17 mouse cellular contexts compared by ENCODE assay signal in the genomic region with DNA sequence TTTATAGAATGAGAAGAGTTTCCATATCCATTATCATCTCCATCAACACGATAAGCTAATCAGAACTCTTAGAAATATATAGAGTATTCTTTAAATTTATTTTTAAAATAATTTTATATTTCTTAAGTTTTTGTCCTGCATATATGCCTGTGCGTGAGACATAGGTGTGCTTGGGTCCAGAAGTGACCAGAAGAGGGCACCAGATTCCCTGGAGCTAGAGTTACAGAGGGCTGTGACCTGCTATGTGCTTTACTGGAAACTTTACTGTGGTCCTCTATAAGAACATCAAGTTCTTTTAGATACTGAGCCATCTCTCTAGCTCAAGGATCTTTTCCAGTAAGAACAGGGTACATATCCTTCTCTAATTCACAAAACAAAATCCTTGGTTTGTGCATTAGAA. TPM values are rescaled to one million over a fixed set of nuclear protein-coding genes. Genes with fewer than 3 reads are reported as not detected.
DNase-seq lines count a peak whose midpoint lies in the region; ATAC-seq and TF ChIP-seq lines count a peak whose summit lies in the region.
"Had no signal": no experiment of that assay in that cellular context is flagged by ENCODE, and none has a peak within 500 bp of the region (broad histone marks: within the 10 kb centered on the region; RNA-seq: fewer than 3 reads in every experiment).

No protein-coding gene starts in this region.

- no peaks in the 10 kb centered on the region; the same call in 1 of the 2 replicates for H3K79me2 ChIP-seq in liver, adult 2 months (ENCODE audit: control insufficient read depth, insufficient read depth, low read length)
- no peaks in the 10 kb centered on the region for H3K79me2 ChIP-seq in CH12.LX (replicated peaks; ENCODE audit: control insufficient read depth, extremely low read depth, insufficient read depth, poor library complexity, severe bottlenecking)

- dilution Hi-C loops in CH12.LX (cut with MboI; ENCODE audit: extremely low pct_ligation_motif_present, extremely low pct_unique_long_range_greater_than_20kb, low sequenced_read_pairs) = no loop called here

- no peaks in the 10 kb centered on the region for H3K4me1 ChIP-seq in liver, adult 2 months (ENCODE audit: control insufficient read depth, insufficient read depth, low read length)
- H3K4me1 ChIP-seq in liver, embryonic 12.5 days = no peaks in the 10 kb centered on the region
- no peaks in the 10 kb centered on the region for H3K4me1 ChIP-seq in CH12.LX (ENCODE audit: control insufficient read depth in 1 of 2, insufficient read depth in 2 of 2)
- H3K4me1 ChIP-seq in liver, postnatal 0 days (ENCODE audit: insufficient read depth) = no peaks in the 10 kb centered on the region
- H3K4me1 ChIP-seq: embryonic facial prominence, embryonic 12.5 days; forebrain, embryonic 10.5 days; liver, embryonic 15.5 days had no signal

- H3K4me3 ChIP-seq in liver, adult 2 months (ENCODE audit: insufficient read depth, low read depth, low read length) = no peak overlapping the region
- no peak overlapping the region for H3K4me3 ChIP-seq in liver, embryonic 12.5 days
- no peak overlapping the region for H3K4me3 ChIP-seq in CH12.LX (replicated peaks in 1 of 3; ENCODE audit: low read depth in 2 of 3, low read length in 2 of 3, poor library complexity in 1 of 3)
- no peak overlapping the region for H3K4me3 ChIP-seq in liver, postnatal 0 days (ENCODE audit: low read depth, low read length)
- H3K4me3 ChIP-seq: embryonic facial prominence, embryonic 12.5 days; forebrain, embryonic 10.5 days; gastrocnemius, adult 2 months; liver, embryonic 15.5 days had no signal

- 69% methylated on average over 2 of the region's 2 CpGs for WGBS in liver, adult 2 months
- 46% methylated on average over 2 of the region's 2 CpGs for WGBS in liver, embryonic 12.5 days (ENCODE audit: insufficient replicate concordance)
- WGBS in liver, postnatal 0 days (ENCODE audit: insufficient replicate concordance) = 63% methylated on average over 2 of the region's 2 CpGs

- H3K27ac ChIP-seq in liver, adult 2 months (replicated peaks; ENCODE audit: insufficient read depth, low read depth, low read length) = no peak overlapping the region
- H3K27ac ChIP-seq in liver, embryonic 12.5 days = no peak overlapping the region
- no peak overlapping the region for H3K27ac ChIP-seq in CH12.LX (ENCODE audit: insufficient read depth, low read depth)
- H3K27ac ChIP-seq in liver, postnatal 0 days (ENCODE audit: low read depth) = no peak overlapping the region
- H3K27ac ChIP-seq: embryonic facial prominence, embryonic 12.5 days; forebrain, embryonic 10.5 days; gastrocnemius, adult 2 months; liver, embryonic 15.5 days had no signal

- peak; percentile 52 for TF ChIP-seq RAD21 in CH12.LX (IDR thresholded peaks at IDR 0.05; ENCODE audit: low read depth, low read length)

- H3K9ac ChIP-seq in liver, adult 2 months (ENCODE audit: low read depth, low read length) = no peak overlapping the region
- no peak overlapping the region for H3K9ac ChIP-seq in liver, embryonic 12.5 days
- H3K9ac ChIP-seq in CH12.LX (ENCODE audit: insufficient read depth, low read depth) = no peak overlapping the region
- no peak overlapping the region for H3K9ac ChIP-seq in liver, postnatal 0 days (replicated peaks)
- H3K9ac ChIP-seq: embryonic facial prominence, embryonic 12.5 days; liver, embryonic 15.5 days had no signal

- no peak for ATAC-seq in liver, embryonic 12.5 days
- ATAC-seq in liver, postnatal 0 days = no peak

- no peak for TF ChIP-seq POLR2A in liver, adult 2 months (IDR thresholded peaks at IDR 0.05; ENCODE audit: extremely low read depth, insufficient read depth, low read length)
- TF ChIP-seq POLR2A in CH12.LX (IDR thresholded peaks at IDR 0.05; ENCODE audit: low read depth, low read length) = no peak

- no peak for TF ChIP-seq EP300 in CH12.LX (IDR thresholded peaks at IDR 0.05; ENCODE audit: low read length)
- no peak for TF ChIP-seq EP300 in liver, postnatal 0 days (IDR thresholded peaks at IDR 0.05; ENCODE audit: low read depth)

- H3K36me3 ChIP-seq in liver, adult 2 months (ENCODE audit: control insufficient read depth, insufficient read depth, low read length) = peaks cover 26% of the 10 kb centered on the region
- no peaks in the 10 kb centered on the region for H3K36me3 ChIP-seq in liver, embryonic 12.5 days
- no peaks in the 10 kb centered on the region for H3K36me3 ChIP-seq in CH12.LX (replicated peaks in 1 of 2; ENCODE audit: control insufficient read depth in 1 of 2, insufficient read depth in 1 of 2, low read length in 1 of 2)
- H3K36me3 ChIP-seq in liver, postnatal 0 days (replicated peaks; ENCODE audit: insufficient read depth, low read length) = no peaks in the 10 kb centered on the region
- H3K36me3 ChIP-seq: embryonic facial prominence, embryonic 12.5 days; forebrain, embryonic 10.5 days; liver, embryonic 15.5 days had no signal

- no peak overlapping the region for H3K4me2 ChIP-seq in liver, embryonic 12.5 days
- no peak overlapping the region for H3K4me2 ChIP-seq in CH12.LX (ENCODE audit: insufficient read depth, low read depth, poor library complexity, severe bottlenecking)
- no peak overlapping the region for H3K4me2 ChIP-seq in liver, postnatal 0 days (ENCODE audit: low read depth, low read length)
- H3K4me2 ChIP-seq: embryonic facial prominence, embryonic 12.5 days; liver, embryonic 15.5 days had no signal

- TF ChIP-seq CTCF in liver, adult 2 months (IDR thresholded peaks at IDR 0.05; ENCODE audit: low read depth, low read length) = peak; percentile 43
- TF ChIP-seq CTCF in CH12.LX (conservative IDR thresholded peaks at IDR 0.05 in 1 of 2, IDR thresholded peaks at IDR 0.05 in 1 of 2; ENCODE audit: low read depth in 2 of 2, low read length in 2 of 2) = peak in 1 of 2 experiments; percentile 62; a peak in 2 of 4 replicates
- peak; percentile 45 for TF ChIP-seq CTCF in liver, postnatal 0 days (IDR thresholded peaks at IDR 0.05; ENCODE audit: low read depth)

- in situ Hi-C loops in CH12.LX (cut with MboI; ENCODE audit: low pct_ligation_motif_present, low pct_unique_long_range_greater_than_20kb, low sequenced_read_pairs) = no loop called here

- no peaks in the 10 kb centered on the region for H3K9me3 ChIP-seq in liver, embryonic 12.5 days (replicated peaks)
- H3K9me3 ChIP-seq in CH12.LX (replicated peaks; ENCODE audit: low read length) = no peaks in the 10 kb centered on the region
- no peaks in the 10 kb centered on the region for H3K9me3 ChIP-seq in liver, postnatal 0 days (ENCODE audit: low read length)
- H3K9me3 ChIP-seq: embryonic facial prominence, embryonic 12.5 days; forebrain, embryonic 10.5 days; liver, embryonic 15.5 days had no signal

- DNase-seq in liver, adult 2 months (ENCODE audit: extremely low read depth, low read depth, low spot score) = no peak
- DNase-seq in CH12.LX (ENCODE audit: extremely low read depth) (peak; percentile 34), MEL-GATA-1-ER (ENCODE audit: extremely low read depth, low read depth) (peak; percentile 21)
- no peak for DNase-seq in liver, postnatal 0 days
- no peak for DNase-seq in yolk sac, embryonic 10.5 days (ENCODE audit: low spot score)
- DNase-seq in left cerebral cortex, adult 9 months (ENCODE audit: low spot score in 2 of 2) = no peak
- DNase-seq: cerebellum, adult 8-10 months; gastrocnemius, adult 2 months; right cerebral cortex, postnatal 14 days had no signal

- no peaks in the 10 kb centered on the region for H3K27me3 ChIP-seq in liver, adult 2 months (ENCODE audit: control insufficient read depth, insufficient read depth, low read length)
- H3K27me3 ChIP-seq in liver, embryonic 12.5 days (replicated peaks) = no peaks in the 10 kb centered on the region
- H3K27me3 ChIP-seq in CH12.LX (replicated peaks) = no peaks in the 10 kb centered on the region
- no peaks in the 10 kb centered on the region for H3K27me3 ChIP-seq in liver, postnatal 0 days (ENCODE audit: insufficient read depth, low read length)
- H3K27me3 ChIP-seq: embryonic facial prominence, embryonic 12.5 days; liver, embryonic 15.5 days had no signal

TF ChIP-seq in CH12.LX, 34 proteins besides CTCF, POLR2A, EP300 and RAD21:
- TF ChIP-seq SMC3 (IDR thresholded peaks at IDR 0.05; ENCODE audit: low read depth, low read length) (peak; percentile 45), MEF2A (IDR thresholded peaks at IDR 0.05; ENCODE audit: borderline replicate concordance, low read depth, low read length) (no peak)

RNA-seq across cellular contexts. Expression of a gene that starts 27.5 kb away (rescaled TPM):
- 340 and 468 TPM in 2 replicates for total RNA-seq in liver, adult 2 months (2014; rRNA removed)
- polyA plus RNA-seq in liver, adult 2 months (2012; rRNA removed) = 218 and 268 TPM in 2 replicates
- polyA plus RNA-seq in liver, embryonic 12.5 days (2016; fragmentation: Nextera tagmentation; extraction: Ambion mirVana) = 0.07 and 0.12 TPM in 2 replicates
- not detected in 2 replicates for total RNA-seq in CH12.LX (2012; rRNA removed)
- not detected in 2 replicates for total RNA-seq in CH12.LX (2014; rRNA removed)
- not detected in 2 replicates for polyA plus RNA-seq in CH12.LX (2012; ENCODE audit: insufficient read length, low read depth)
- 8.3 and 9.8 TPM in 2 replicates for polyA plus RNA-seq in liver, postnatal 0 days (2015; fragmentation: Nextera tagmentation; extraction: Ambion mirVana)
- total RNA-seq: gastrocnemius, adult 2 months; heart, postnatal 25 days; layer of hippocampus, adult 18-20 months; left cerebral cortex, postnatal 14 days had no signal
- polyA plus RNA-seq: embryonic facial prominence, embryonic 12.5 days; forebrain, embryonic 10.5 days; intestine, embryonic 14.5 days had no signal

Comparison
In these comparisons a context has a peak if more than half of its experiments do, and no peak if none do; other contexts are left out.
1. RNA of a gene that starts 27.5 kb away (polyA plus RNA-seq): 218 to 268 TPM in liver, adult 2 months; 8.3 to 9.8 TPM in liver, postnatal 0 days, 0.07 to 0.12 TPM in liver, embryonic 12.5 days and not detected in CH12.LX; every median in the first group is over 10 times any median in the second.
2. DNase-seq: peak in CH12.LX (single experiment) and MEL-GATA-1-ER (single experiment); none in liver, adult 2 months (single experiment), liver, postnatal 0 days (single experiment), yolk sac, embryonic 10.5 days (single experiment) and left cerebral cortex, adult 9 months (0 of 2).